Mouse (Mus musculus) liver, adult 2 months (tissue): ENCODE results near the gene Wfikkn2.

Source experiments
- CTCF ChIP-seq: fragments of 200-500 bp; IDR thresholded peaks from 2 replicates; pipeline ENCODE4 v1.5.1; 2011; ENCODE audit warnings: low read depth, low read length, control low read depth
- POLR2A ChIP-seq: fragments of 200-500 bp; IDR thresholded peaks from 2 replicates; pipeline ENCODE4 v1.6.1; 2011; ENCODE audit warnings: low read length, control low read depth; ENCODE audit not compliant: insufficient read depth; ENCODE audit errors: extremely low read depth

GRCm38 (mm10) chr11:94208811-94209675 is 36.8 kb downstream of the Wfikkn2 start:
- TF ChIP-seq POLR2A, result no peak
- TF ChIP-seq CTCF, result no peak
